Mouse (Mus musculus): ENCODE data around the gene Arhgef1. TPM values are rescaled to one million over a fixed set of nuclear protein-coding genes. Genes with fewer than 3 reads are reported as not detected.

Gene Arhgef1
- polyA plus RNA-seq, 1 experiment from 2014 or later: 41.7 TPM

DNA sequence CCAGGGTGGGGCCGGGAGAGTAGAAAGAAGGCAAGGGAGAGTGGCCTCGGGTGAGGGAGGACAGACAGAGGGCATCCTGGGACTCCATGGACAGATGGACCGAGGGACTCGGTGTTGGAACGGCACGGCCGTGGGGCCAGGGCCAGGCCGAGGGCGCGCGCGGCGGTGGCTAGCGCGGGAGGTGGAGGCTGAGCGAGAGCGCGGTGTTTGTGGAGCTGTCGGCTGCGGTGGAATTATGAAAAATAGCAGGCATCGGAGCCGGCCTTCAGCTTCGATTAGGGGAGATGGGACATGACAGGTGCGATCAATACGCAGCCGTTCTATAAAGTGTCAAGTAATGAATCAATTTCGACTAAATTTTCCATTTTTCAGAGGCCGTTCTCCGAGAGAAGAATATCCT lies 46.1 kb downstream of the Arhgef1 start:
- Histone ChIP-seq H3K4me3 (replicated peaks) (no peak overlapping the region), H3K4me2 (no peak overlapping the region), H3K27me3 (peaks cover 100% of the 10 kb centered on the region), H3K4me1 (replicated peaks) (peaks cover 8% of the 10 kb centered on the region), H3K36me3 (replicated peaks) (no peaks in the 10 kb centered on the region), H3K27ac (replicated peaks) (no peak overlapping the region), H3K9me3 (replicated peaks) (no peaks in the 10 kb centered on the region), H3K9ac (no peak overlapping the region)
- ATAC-seq (ENCODE audit: insufficient read depth): no peak
- 4% methylated on average over 29 of the region's 29 CpGs for WGBS (ENCODE audit: insufficient replicate concordance)

- H3K36me3 ChIP-seq (replicated peaks): no peaks in the 10 kb centered on the region
- no peak overlapping the region for H3K4me3 ChIP-seq (replicated peaks)
- no peak for ATAC-seq (ENCODE audit: insufficient read depth)
- H3K27ac ChIP-seq (replicated peaks): no peak overlapping the region
- no peak overlapping the region for H3K4me2 ChIP-seq
- 1% methylated on average over 8 of the region's 8 CpGs for WGBS (ENCODE audit: insufficient replicate concordance)
- peaks cover 7% of the 10 kb centered on the region; the same call in 1 of the 2 replicates for H3K4me1 ChIP-seq (replicated peaks)
- H3K9me3 ChIP-seq (replicated peaks): no peaks in the 10 kb centered on the region
- peaks cover 100% of the 10 kb centered on the region for H3K27me3 ChIP-seq
- H3K9ac ChIP-seq: no peak overlapping the region
Observed at GRCm38 (mm10) chr7:24949958-24950623, 47.4 kb downstream of the Arhgef1 start.

- Histone ChIP-seq H3K4me2 (peak overlapping the region; percentile 49), H3K4me1 (replicated peaks) (peaks cover 7% of the 10 kb centered on the region; the same call in 1 of the 2 replicates), H3K27ac (replicated peaks) (no peak overlapping the region), H3K4me3 (replicated peaks) (peak overlapping the region; percentile 34), H3K9ac (no peak overlapping the region), H3K27me3 (peaks cover 85% of the 10 kb centered on the region), H3K9me3 (replicated peaks) (no peaks in the 10 kb centered on the region), H3K36me3 (replicated peaks) (no peaks in the 10 kb centered on the region)
- ATAC-seq (ENCODE audit: insufficient read depth): no peak
- WGBS (ENCODE audit: insufficient replicate concordance): 1% methylated on average over 23 of the region's 24 CpGs
Observed at GRCm38 (mm10) chr7:24953966-24954365, 51.3 kb downstream of the Arhgef1 start.

- peak overlapping the region; percentile 49 for H3K4me2 ChIP-seq
- H3K27ac ChIP-seq (replicated peaks): no peak overlapping the region
- peaks cover 7% of the 10 kb centered on the region; the same call in 1 of the 2 replicates for H3K4me1 ChIP-seq (replicated peaks)
- peak overlapping the region; percentile 34 for H3K4me3 ChIP-seq (replicated peaks)
- ATAC-seq (ENCODE audit: insufficient read depth): no peak
- no peaks in the 10 kb centered on the region for H3K36me3 ChIP-seq (replicated peaks)
- H3K9me3 ChIP-seq (replicated peaks): no peaks in the 10 kb centered on the region
- WGBS (ENCODE audit: insufficient replicate concordance): under 1% methylated on average over 27 of the region's 30 CpGs
- no peak overlapping the region for H3K9ac ChIP-seq
- peaks cover 80% of the 10 kb centered on the region for H3K27me3 ChIP-seq
Observed at GRCm38 (mm10) chr7:24954450-24954849, 51.7 kb downstream of the Arhgef1 start.

DNA sequence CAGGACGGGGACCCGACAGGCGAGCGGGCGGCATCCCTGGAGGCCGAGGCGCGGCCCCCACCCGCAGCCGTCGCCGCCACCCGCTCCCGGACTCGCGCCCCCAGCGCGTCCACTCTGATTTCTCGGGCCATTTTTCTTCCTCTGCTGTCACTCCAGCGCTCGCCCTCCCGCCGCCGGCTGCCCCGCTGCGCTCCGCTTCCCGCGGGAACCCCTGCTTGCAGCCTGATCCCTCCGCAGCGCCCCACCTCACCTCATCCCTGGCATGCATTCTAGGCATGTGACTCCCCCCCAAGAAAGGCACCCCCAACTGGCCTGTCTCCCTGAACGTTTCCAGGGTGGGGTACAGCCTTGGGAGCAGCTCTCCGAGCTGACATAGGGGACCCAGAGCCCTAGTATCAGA lies 52.5 kb downstream of the Arhgef1 start:
- Histone ChIP-seq H3K4me1 (replicated peaks) (peaks cover 7% of the 10 kb centered on the region; the same call in 1 of the 2 replicates), H3K36me3 (replicated peaks) (no peaks in the 10 kb centered on the region), H3K4me3 (replicated peaks) (no peak overlapping the region), H3K27me3 (peaks cover 73% of the 10 kb centered on the region), H3K27ac (replicated peaks) (no peak overlapping the region), H3K4me2 (no peak overlapping the region), H3K9ac (no peak overlapping the region), H3K9me3 (replicated peaks) (no peaks in the 10 kb centered on the region)
- WGBS (ENCODE audit: insufficient replicate concordance): 9% methylated on average over 32 of the region's 33 CpGs
- ATAC-seq (ENCODE audit: insufficient read depth): no peak

DNA sequence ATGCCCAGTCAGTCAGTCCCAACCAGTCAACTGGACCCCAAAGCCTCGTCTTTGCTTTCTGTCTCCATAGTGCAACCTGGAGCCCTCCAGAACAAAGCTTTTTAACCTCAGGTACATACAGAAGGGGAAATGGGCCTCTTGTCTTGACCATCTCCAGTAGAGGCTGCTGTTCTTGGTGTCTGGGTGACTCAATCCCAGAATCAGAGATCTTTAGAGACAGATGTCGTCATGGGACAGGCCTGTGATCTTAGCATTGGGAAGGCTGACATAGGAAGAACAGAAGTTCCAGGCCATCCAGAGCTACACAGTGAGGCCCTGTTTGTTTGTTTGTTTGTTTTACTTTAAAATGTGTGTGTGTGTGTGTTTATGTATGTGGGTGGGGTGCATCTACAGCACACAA lies 61.6 kb downstream of the Arhgef1 start:
- 40% methylated on average over 2 of the region's 2 CpGs for WGBS (ENCODE audit: insufficient replicate concordance)
- Histone ChIP-seq H3K4me1 (replicated peaks) (no peaks in the 10 kb centered on the region), H3K4me3 (replicated peaks) (no peak overlapping the region), H3K27me3 (no peaks in the 10 kb centered on the region; the same call in 1 of the 2 replicates), H3K4me2 (no peak overlapping the region), H3K36me3 (replicated peaks) (peaks cover under 1% of the 10 kb centered on the region; the same call in 1 of the 2 replicates), H3K9me3 (replicated peaks) (no peaks in the 10 kb centered on the region), H3K9ac (no peak overlapping the region), H3K27ac (replicated peaks) (no peak overlapping the region)
- ATAC-seq (ENCODE audit: insufficient read depth): no peak

DNA sequence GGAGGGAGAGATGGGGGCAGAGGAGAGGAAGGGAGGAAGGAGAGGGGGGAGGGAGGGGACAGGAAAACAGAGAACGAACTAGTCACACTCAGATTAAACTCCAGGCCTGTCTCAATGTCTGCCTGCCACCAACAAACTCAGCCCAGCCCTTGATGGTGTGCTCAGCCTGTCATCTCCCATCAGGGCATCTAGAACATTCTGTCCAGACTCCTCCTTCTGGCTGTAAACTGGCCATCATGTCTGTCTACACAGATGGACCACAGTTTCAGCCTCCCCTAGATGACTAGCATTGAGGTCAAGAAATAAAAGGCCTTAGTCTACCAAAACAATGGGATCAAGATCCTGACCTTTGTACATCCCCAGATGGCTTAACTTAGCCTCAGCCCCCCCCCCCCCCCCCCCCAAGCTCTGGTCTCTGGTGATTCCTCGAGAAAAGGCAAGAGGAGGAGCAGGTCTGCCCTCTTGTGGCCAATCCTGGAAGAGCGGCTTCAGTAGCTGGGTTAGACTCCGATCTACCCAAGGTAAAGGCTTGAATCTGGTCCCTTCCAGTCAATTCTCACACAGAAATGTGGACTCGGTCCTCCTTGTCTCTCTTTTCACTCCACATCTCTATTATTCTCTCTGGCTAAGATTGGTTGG lies 62.3 kb downstream of the Arhgef1 start:
- 6% methylated on average over 5 of the region's 5 CpGs for WGBS (ENCODE audit: insufficient replicate concordance)

DNA sequence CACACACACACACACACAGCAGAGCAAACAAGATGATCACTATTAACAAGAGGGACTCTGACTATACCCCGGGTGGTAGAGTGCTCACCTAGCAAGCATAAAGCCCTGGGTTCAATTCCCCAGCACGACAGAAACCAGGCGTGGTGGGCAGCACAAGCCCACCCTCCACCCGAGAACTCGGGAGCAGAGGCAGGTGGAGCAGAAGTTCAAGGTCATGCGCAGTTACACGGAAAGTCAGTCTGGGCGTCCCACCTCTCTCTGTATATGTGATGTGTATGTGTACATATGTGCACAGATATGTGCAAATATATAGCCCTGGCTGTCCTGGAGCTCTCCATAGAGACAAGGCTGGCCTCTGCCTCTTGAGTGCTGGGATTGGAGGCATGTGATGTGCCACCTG lies 65.3 kb downstream of the Arhgef1 start:
- WGBS (ENCODE audit: insufficient replicate concordance): 50% methylated on average over 8 of the region's 8 CpGs
- Histone ChIP-seq H3K9me3 (replicated peaks) (no peaks in the 10 kb centered on the region), H3K27me3 (no peaks in the 10 kb centered on the region), H3K27ac (replicated peaks) (no peak overlapping the region), H3K36me3 (replicated peaks) (peaks cover 7% of the 10 kb centered on the region; the same call in 1 of the 2 replicates), H3K4me3 (replicated peaks) (no peak overlapping the region), H3K9ac (no peak overlapping the region), H3K4me1 (replicated peaks) (peaks cover 20% of the 10 kb centered on the region), H3K4me2 (no peak overlapping the region)
- ATAC-seq (ENCODE audit: insufficient read depth): no peak

More for the DNA sequence above, 62.3 kb downstream of the Arhgef1 start:
- Histone ChIP-seq H3K9me3 (replicated peaks) (no peaks in the 10 kb centered on the region), H3K9ac (no peak overlapping the region), H3K4me2 (no peak overlapping the region), H3K27me3 (no peaks in the 10 kb centered on the region; the same call in 1 of the 2 replicates), H3K27ac (replicated peaks) (no peak overlapping the region), H3K36me3 (replicated peaks) (peaks cover 7% of the 10 kb centered on the region; the same call in 1 of the 2 replicates), H3K4me3 (replicated peaks) (no peak overlapping the region), H3K4me1 (replicated peaks) (no peaks in the 10 kb centered on the region)
- no peak for ATAC-seq (ENCODE audit: insufficient read depth)

GRCm38 (mm10) chr7:24968463-24968862 lies 65.8 kb downstream of the Arhgef1 start:
- Histone ChIP-seq H3K27ac (replicated peaks) (no peak overlapping the region), H3K4me1 (replicated peaks) (peaks cover 24% of the 10 kb centered on the region), H3K27me3 (no peaks in the 10 kb centered on the region), H3K36me3 (replicated peaks) (peaks cover 7% of the 10 kb centered on the region; the same call in 1 of the 2 replicates), H3K4me3 (replicated peaks) (no peak overlapping the region), H3K4me2 (no peak overlapping the region), H3K9ac (no peak overlapping the region), H3K9me3 (replicated peaks) (no peaks in the 10 kb centered on the region)
- WGBS (ENCODE audit: insufficient replicate concordance): 69% methylated on average over 6 of the region's 6 CpGs
- ATAC-seq (ENCODE audit: insufficient read depth): no peak

GRCm38 (mm10) chr7:24969805-24970204 lies 67.1 kb downstream of the Arhgef1 start:
- Histone ChIP-seq H3K4me1 (replicated peaks) (peaks cover 27% of the 10 kb centered on the region), H3K9ac (no peak overlapping the region), H3K36me3 (replicated peaks) (peaks cover 7% of the 10 kb centered on the region; the same call in 1 of the 2 replicates), H3K27me3 (no peaks in the 10 kb centered on the region), H3K9me3 (replicated peaks) (no peaks in the 10 kb centered on the region), H3K4me3 (replicated peaks) (no peak overlapping the region), H3K4me2 (no peak overlapping the region), H3K27ac (replicated peaks) (no peak overlapping the region)
- ATAC-seq (ENCODE audit: insufficient read depth): no peak
- WGBS (ENCODE audit: insufficient replicate concordance): 72% methylated on average over 12 of the region's 12 CpGs

DNA sequence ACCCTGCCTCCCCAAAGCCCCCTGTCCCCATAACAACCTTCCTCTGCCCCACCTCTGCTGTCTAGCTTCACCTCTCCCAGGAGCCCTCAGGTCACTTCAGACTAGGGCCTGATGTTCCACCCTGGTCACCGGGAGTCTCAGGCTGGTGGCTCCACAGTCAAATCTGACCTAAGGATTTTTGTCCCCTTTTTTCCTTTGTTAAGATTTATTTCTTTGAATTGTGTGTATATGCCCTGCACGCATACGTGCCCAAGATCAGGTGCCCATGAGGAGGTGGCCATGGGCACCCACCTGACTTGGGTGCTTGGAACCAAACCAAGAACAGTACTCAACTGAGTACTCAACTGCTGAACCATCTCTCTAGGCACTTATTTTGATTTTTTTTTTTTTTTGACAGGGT lies 67.6 kb downstream of the Arhgef1 start:
- 76% methylated on average over 3 of the region's 3 CpGs for WGBS (ENCODE audit: insufficient replicate concordance)
- no peak overlapping the region for H3K27ac ChIP-seq (replicated peaks)
- ATAC-seq (ENCODE audit: insufficient read depth): no peak

More for the DNA sequence above, 67.6 kb downstream of the Arhgef1 start:
- Histone ChIP-seq H3K36me3 (replicated peaks) (peaks cover 7% of the 10 kb centered on the region; the same call in 1 of the 2 replicates), H3K4me1 (replicated peaks) (peaks cover 30% of the 10 kb centered on the region), H3K4me2 (no peak overlapping the region), H3K9me3 (replicated peaks) (no peaks in the 10 kb centered on the region), H3K4me3 (replicated peaks) (no peak overlapping the region), H3K9ac (no peak overlapping the region), H3K27me3 (no peaks in the 10 kb centered on the region)
